Mouse (Mus musculus): ENCODE results near the gene Fam71a.

- TF ChIP-seq CTCF (IDR thresholded peaks at IDR 0.05; ENCODE audit: control insufficient read depth, insufficient read depth, insufficient replicate concordance, low read depth, low read length) (no peak), POLR2A (IDR thresholded peaks at IDR 0.05; ENCODE audit: control insufficient read depth, low read depth, low read length) (no peak)
Measured at GRCm38 (mm10) chr1:191131692-191132091, 32.9 kb downstream of the Fam71a start.
